ENCODE assay signal across 22 mouse cellular contexts in the genomic region with DNA sequence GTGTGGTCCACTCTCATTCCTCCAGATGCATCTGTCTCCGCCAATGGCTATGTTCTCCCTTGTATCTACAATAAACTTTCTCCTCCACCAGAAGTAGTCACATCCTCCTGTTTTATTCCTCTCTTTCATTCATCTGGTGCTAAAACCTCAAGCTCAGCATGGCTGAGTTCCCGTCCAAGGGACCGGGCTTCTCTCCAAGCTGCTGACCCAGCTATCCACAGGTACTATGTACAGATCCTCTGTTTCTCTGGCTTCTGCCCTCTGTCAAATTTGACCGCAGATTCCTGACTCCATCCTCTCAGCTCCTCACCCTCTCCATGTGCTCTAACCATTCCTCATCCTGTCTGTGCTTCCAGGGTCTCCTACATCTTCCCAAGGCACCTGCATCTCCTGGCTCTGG. TPM values are rescaled to one million over a fixed set of nuclear protein-coding genes. Genes with fewer than 3 reads are reported as not detected.
DNase-seq lines count a peak whose midpoint lies in the region; ATAC-seq lines count a peak whose summit lies in the region.
"Had no signal": no experiment of that assay in that cellular context is flagged by ENCODE, and none has a peak within 500 bp of the region (broad histone marks: within the 10 kb centered on the region; RNA-seq: fewer than 3 reads in every experiment).

No protein-coding gene starts in this region.

- ATAC-seq in forebrain, embryonic 11.5 days (replicated peaks; ENCODE audit: low FRiP score) = no peak
- no peak for ATAC-seq in erythroblast, adult 5-6 weeks (replicated peaks; ENCODE audit: low FRiP score, poor library complexity, severe bottlenecking)
- ATAC-seq: forebrain, embryonic 14.5 days; hindbrain, embryonic 16.5 days; inflammation-experienced regulatory T-cells, adult 6 months; intestine, postnatal 0 days had no signal

- H3K27ac ChIP-seq in forebrain, embryonic 10.5 days = peak overlapping the region; percentile 31; the same call in 1 of the 2 replicates
- no peak overlapping the region for H3K27ac ChIP-seq in forebrain, embryonic 11.5 days (ENCODE audit: low read depth, low read length)
- H3K27ac ChIP-seq: embryonic facial prominence, embryonic 12.5 days; heart, embryonic 13.5 days; hindbrain, embryonic 12.5 days had no signal

- DNase-seq in forebrain, embryonic 10.5 days (ENCODE audit: extremely low spot score, low spot score) = no peak
- no peak for DNase-seq in forebrain, embryonic 11.5 days (ENCODE audit: low spot score)
- DNase-seq in cerebellum, adult 18-20 months = peak; percentile 21 to 31
- peak; percentile 16 for DNase-seq in cerebellum, adult 9-11 months
- DNase-seq in cerebellum, postnatal 36 days = peak; percentile 30 to 31
- DNase-seq in spleen, adult 18-20 months = no peak
- DNase-seq in embryo, embryonic 9.5 days (ENCODE audit: extremely low spot score) = no peak
- DNase-seq: adrenal gland, adult 8-10 months; adrenal gland, postnatal 36 days; embryo, embryonic 11 days; gastrocnemius, postnatal 10 days; heart, postnatal 4 days; kidney, adult 8-10 months had no signal

- no peaks in the 10 kb centered on the region for H3K36me3 ChIP-seq in forebrain, embryonic 10.5 days (replicated peaks)
- H3K36me3 ChIP-seq in forebrain, embryonic 11.5 days (ENCODE audit: control insufficient read depth, insufficient read depth, low read length) = no peaks in the 10 kb centered on the region
- H3K36me3 ChIP-seq: embryonic facial prominence, embryonic 12.5 days; heart, embryonic 13.5 days; hindbrain, embryonic 12.5 days had no signal

- no peak overlapping the region for H3K4me2 ChIP-seq in forebrain, embryonic 11.5 days (ENCODE audit: low read depth, low read length, severe bottlenecking)
- H3K4me2 ChIP-seq: embryonic facial prominence, embryonic 12.5 days; heart, embryonic 13.5 days; hindbrain, embryonic 12.5 days had no signal

- H3K4me3 ChIP-seq in forebrain, embryonic 10.5 days = no peak overlapping the region
- no peak overlapping the region for H3K4me3 ChIP-seq in forebrain, embryonic 11.5 days (ENCODE audit: low read depth, low read length)
- H3K4me3 ChIP-seq: embryonic facial prominence, embryonic 12.5 days; heart, embryonic 13.5 days; hindbrain, embryonic 12.5 days had no signal

- WGBS in forebrain, embryonic 10.5 days = 92% methylated on average over 4 of the region's 4 CpGs
- 89% methylated on average over 4 of the region's 4 CpGs for WGBS in forebrain, embryonic 11.5 days

- peaks cover 6% of the 10 kb centered on the region; the same call in 1 of the 2 replicates for H3K4me1 ChIP-seq in forebrain, embryonic 10.5 days
- H3K4me1 ChIP-seq in forebrain, embryonic 11.5 days (replicated peaks; ENCODE audit: control insufficient read depth, insufficient read depth, low read length) = no peaks in the 10 kb centered on the region
- H3K4me1 ChIP-seq: embryonic facial prominence, embryonic 12.5 days; hindbrain, embryonic 12.5 days had no signal

- H3K27me3 ChIP-seq in forebrain, embryonic 10.5 days (ENCODE audit: poor library complexity, severe bottlenecking) = no peaks in the 10 kb centered on the region
- H3K27me3 ChIP-seq in forebrain, embryonic 11.5 days (ENCODE audit: control insufficient read depth, insufficient read depth, low read length) = no peaks in the 10 kb centered on the region
- H3K27me3 ChIP-seq: CH12.LX; embryonic facial prominence, embryonic 12.5 days; heart, embryonic 13.5 days; hindbrain, embryonic 12.5 days had no signal

- H3K9ac ChIP-seq in forebrain, embryonic 11.5 days (ENCODE audit: low read length) = no peak overlapping the region
- H3K9ac ChIP-seq: embryonic facial prominence, embryonic 12.5 days; heart, embryonic 13.5 days; hindbrain, embryonic 12.5 days had no signal

- H3K9me3 ChIP-seq in forebrain, embryonic 10.5 days = no peaks in the 10 kb centered on the region
- no peaks in the 10 kb centered on the region for H3K9me3 ChIP-seq in forebrain, embryonic 11.5 days (ENCODE audit: control insufficient read depth, low read length)
- H3K9me3 ChIP-seq: embryonic facial prominence, embryonic 12.5 days; heart, embryonic 13.5 days; hindbrain, embryonic 12.5 days had no signal

RNA-seq across cellular contexts. Expression of gene Kat6b, which starts 22.1 kb away (rescaled TPM):
- 15.6 and 18.4 TPM in 2 replicates for polyA plus RNA-seq in forebrain, embryonic 10.5 days (2016; fragmentation: Nextera tagmentation; extraction: Ambion mirVana)
- polyA plus RNA-seq in forebrain, embryonic 11.5 days (2014; fragmentation: Nextera tagmentation; extraction: Ambion mirVana) = 33.1 and 34.5 TPM in 2 replicates
- 6.3 and 6.9 TPM in 2 replicates for total RNA-seq in erythroblast, adult 5-6 weeks (2015; ENCODE audit: low replicate concordance)
- total RNA-seq in erythroblast, adult 5-6 weeks (2017; ENCODE audit: low replicate concordance) = 7.4 and 10.6 TPM in 2 replicates

Comparison
In these comparisons a context has a peak if more than half of its experiments do, and no peak if none do; other contexts are left out.
1. DNase-seq: peak in cerebellum, adult 18-20 months (2 of 2), cerebellum, adult 9-11 months (single experiment) and cerebellum, postnatal 36 days (2 of 2); none in forebrain, embryonic 10.5 days (single experiment), forebrain, embryonic 11.5 days (single experiment), spleen, adult 18-20 months (0 of 2) and embryo, embryonic 9.5 days (single experiment).